Mouse (Mus musculus): ENCODE results near the gene Ralgps1. TPM values are rescaled to one million over a fixed set of nuclear protein-coding genes. Genes with fewer than 3 reads are reported as not detected.

The Ralgps1 gene
- total and polyA plus RNA-seq, 2 experiments from 2014 or later = 20.7 to 69.9 TPM

DNA sequence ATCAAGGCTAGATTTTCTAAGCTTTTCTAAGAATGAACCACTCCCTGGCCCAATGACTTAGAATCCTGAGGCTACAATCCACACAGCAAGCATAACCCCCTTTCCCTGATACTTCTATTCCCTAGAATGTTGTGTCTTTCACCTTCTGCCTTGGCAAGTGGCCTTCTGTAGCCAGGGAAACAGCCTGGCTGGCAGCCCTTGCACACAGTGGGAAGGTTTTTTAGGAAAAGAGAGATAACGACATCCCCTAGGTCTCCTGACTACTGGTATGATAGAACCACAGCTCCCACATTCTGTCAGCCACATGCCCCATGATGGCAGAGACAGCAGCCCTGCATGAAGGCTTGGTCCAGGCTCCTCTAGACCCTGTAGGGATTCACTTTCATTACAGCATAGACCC is 99.8 kb downstream of the Ralgps1 start:
- Histone ChIP-seq H3K9me3 (ENCODE audit: low read length) (no peaks in the 10 kb centered on the region), H3K4me3 (ENCODE audit: low read length) (no peak overlapping the region), H3K9ac (replicated peaks; ENCODE audit: low read length) (no peak overlapping the region), H3K4me1 (ENCODE audit: insufficient read depth, low read length) (no peaks in the 10 kb centered on the region), H3K27ac (no peak overlapping the region), H3K4me2 (ENCODE audit: low read depth, low read length) (no peak overlapping the region), H3K36me3 (ENCODE audit: insufficient read depth, low read length) (no peaks in the 10 kb centered on the region), H3K27me3 (ENCODE audit: insufficient read depth, low read length) (no peaks in the 10 kb centered on the region)
- DNase-seq (ENCODE audit: low spot score) (no peak), ATAC-seq (no peak)
- WGBS = 47% methylated on average over 1 of the region's 1 CpGs
- TF ChIP-seq CTCF (IDR thresholded peaks at IDR 0.05; ENCODE audit: low read depth) = no peak

DNA sequence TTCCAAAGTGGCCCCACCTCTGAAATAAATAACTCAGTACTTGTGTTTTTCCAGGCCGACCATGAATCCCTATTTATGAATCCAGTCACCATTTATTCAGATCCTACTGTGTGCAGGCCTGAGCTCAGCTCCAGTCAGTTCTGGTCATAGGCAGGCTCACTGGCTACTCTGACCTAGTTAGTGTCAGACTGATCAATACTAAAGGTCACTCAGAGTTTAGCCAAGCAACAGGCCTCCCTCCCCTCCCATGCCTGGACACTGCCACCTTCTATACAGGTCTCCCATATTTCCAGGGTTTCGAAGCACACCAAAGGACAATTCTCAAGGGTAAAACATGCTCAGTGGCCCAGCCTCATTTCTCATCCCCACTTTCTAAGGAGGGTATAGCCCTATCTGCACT is 100.7 kb downstream of the Ralgps1 start:
- no peaks in the 10 kb centered on the region for H3K27me3 ChIP-seq (ENCODE audit: insufficient read depth, low read length)
- no peak overlapping the region for H3K27ac ChIP-seq
- H3K9me3 ChIP-seq (ENCODE audit: low read length) = no peaks in the 10 kb centered on the region
- no peak overlapping the region for H3K9ac ChIP-seq (replicated peaks; ENCODE audit: low read length)
- no peak overlapping the region for H3K4me2 ChIP-seq (ENCODE audit: low read depth, low read length)
- 0 out of 2 replicates have a peak, but pooled peaks cover 1% of the 10 kb centered on the region for H3K4me1 ChIP-seq (ENCODE audit: insufficient read depth, low read length)
- WGBS = 92% methylated on average over 2 of the region's 2 CpGs
- ATAC-seq = no peak
- H3K4me3 ChIP-seq (ENCODE audit: low read length) = no peak overlapping the region
- no peaks in the 10 kb centered on the region for H3K36me3 ChIP-seq (ENCODE audit: insufficient read depth, low read length)
- DNase-seq (ENCODE audit: low spot score) = no peak
- TF ChIP-seq CTCF (IDR thresholded peaks at IDR 0.05; ENCODE audit: low read depth) = no peak

- no peak for TF ChIP-seq CTCF (IDR thresholded peaks at IDR 0.05; ENCODE audit: low read depth)
Observed at GRCm38 (mm10) chr2:33269132-33269493, 102.2 kb downstream of the Ralgps1 start.

GRCm38 (mm10) chr2:33268384-33269131 is 102.7 kb downstream of the Ralgps1 start:
- no peak for DNase-seq (ENCODE audit: low spot score)
- H3K36me3 ChIP-seq (ENCODE audit: insufficient read depth, low read length) = no peaks in the 10 kb centered on the region; the same call in 1 of the 2 replicates
- no peak overlapping the region for H3K4me2 ChIP-seq (ENCODE audit: low read depth, low read length)
- no peak for ATAC-seq
- H3K27me3 ChIP-seq (ENCODE audit: insufficient read depth, low read length) = no peaks in the 10 kb centered on the region
- H3K4me1 ChIP-seq (ENCODE audit: insufficient read depth, low read length) = 0 out of 2 replicates have a peak, but pooled peaks cover 3% of the 10 kb centered on the region
- WGBS = 69% methylated on average over 6 of the region's 6 CpGs
- H3K9me3 ChIP-seq (ENCODE audit: low read length) = no peaks in the 10 kb centered on the region
- H3K9ac ChIP-seq (replicated peaks; ENCODE audit: low read length) = no peak overlapping the region
- H3K27ac ChIP-seq = peak overlapping the region; percentile 41; the same call in 1 of the 2 replicates
- no peak overlapping the region for H3K4me3 ChIP-seq (ENCODE audit: low read length)
- TF ChIP-seq CTCF (IDR thresholded peaks at IDR 0.05; ENCODE audit: low read depth) = no peak

More at GRCm38 (mm10) chr2:33269132-33269493, 102.2 kb downstream of the Ralgps1 start:
- 0 out of 2 replicates have a peak, but pooled peaks have one; percentile 18 for ATAC-seq
- DNase-seq (ENCODE audit: low spot score) = no peak
- Histone ChIP-seq H3K4me2 (ENCODE audit: low read depth, low read length) (no peak overlapping the region), H3K4me1 (ENCODE audit: insufficient read depth, low read length) (0 out of 2 replicates have a peak, but pooled peaks cover 3% of the 10 kb centered on the region), H3K36me3 (ENCODE audit: insufficient read depth, low read length) (no peaks in the 10 kb centered on the region), H3K9ac (replicated peaks; ENCODE audit: low read length) (no peak overlapping the region), H3K9me3 (ENCODE audit: low read length) (no peaks in the 10 kb centered on the region), H3K27me3 (ENCODE audit: insufficient read depth, low read length) (no peaks in the 10 kb centered on the region), H3K4me3 (ENCODE audit: low read length) (no peak overlapping the region), H3K27ac (no peak overlapping the region)
- WGBS = 66% methylated on average over 2 of the region's 2 CpGs

GRCm38 (mm10) chr2:33267075-33267474 is 104.2 kb downstream of the Ralgps1 start:
- ATAC-seq = no peak
- H3K9ac ChIP-seq (replicated peaks; ENCODE audit: low read length) = no peak overlapping the region
- H3K4me2 ChIP-seq (ENCODE audit: low read depth, low read length) = no peak overlapping the region
- 44% methylated on average over 1 of the region's 1 CpGs for WGBS
- peak overlapping the region; percentile 51 for H3K27ac ChIP-seq
- peak; percentile 25 for DNase-seq (ENCODE audit: low spot score)
- no peaks in the 10 kb centered on the region for H3K9me3 ChIP-seq (ENCODE audit: low read length)
- no peaks in the 10 kb centered on the region; the same call in 1 of the 2 replicates for H3K36me3 ChIP-seq (ENCODE audit: insufficient read depth, low read length)
- no peaks in the 10 kb centered on the region for H3K27me3 ChIP-seq (ENCODE audit: insufficient read depth, low read length)
- 0 out of 2 replicates have a peak, but pooled peaks cover 3% of the 10 kb centered on the region for H3K4me1 ChIP-seq (ENCODE audit: insufficient read depth, low read length)
- no peak for TF ChIP-seq CTCF (IDR thresholded peaks at IDR 0.05; ENCODE audit: low read depth)
- no peak overlapping the region for H3K4me3 ChIP-seq (ENCODE audit: low read length)

- DNase-seq (ENCODE audit: low spot score) = no peak
Observed at GRCm38 (mm10) chr2:33265793-33266192, 105.5 kb downstream of the Ralgps1 start.

GRCm38 (mm10) chr2:33261475-33261874 is 109.8 kb downstream of the Ralgps1 start:
- no peak overlapping the region for H3K9ac ChIP-seq (replicated peaks; ENCODE audit: low read length)
- no peak overlapping the region for H3K27ac ChIP-seq
- H3K27me3 ChIP-seq (ENCODE audit: insufficient read depth, low read length) = no peaks in the 10 kb centered on the region
- H3K36me3 ChIP-seq (ENCODE audit: insufficient read depth, low read length) = no peaks in the 10 kb centered on the region; the same call in 1 of the 2 replicates
- no peak overlapping the region for H3K4me2 ChIP-seq (ENCODE audit: low read depth, low read length)
- ATAC-seq = no peak
- no peak for DNase-seq (ENCODE audit: low spot score)
- no peak overlapping the region for H3K4me3 ChIP-seq (ENCODE audit: low read length)
- 0 out of 2 replicates have a peak, but pooled peaks cover 8% of the 10 kb centered on the region for H3K4me1 ChIP-seq (ENCODE audit: insufficient read depth, low read length)
- TF ChIP-seq CTCF (IDR thresholded peaks at IDR 0.05; ENCODE audit: low read depth) = no peak
- H3K9me3 ChIP-seq (ENCODE audit: low read length) = no peaks in the 10 kb centered on the region
- WGBS = 96% methylated on average over 3 of the region's 3 CpGs

More at GRCm38 (mm10) chr2:33265793-33266192, 105.5 kb downstream of the Ralgps1 start:
- WGBS = 66% methylated on average over 3 of the region's 3 CpGs
- H3K9me3 ChIP-seq (ENCODE audit: low read length) = no peaks in the 10 kb centered on the region
- H3K4me3 ChIP-seq (ENCODE audit: low read length) = no peak overlapping the region
- no peaks in the 10 kb centered on the region for H3K27me3 ChIP-seq (ENCODE audit: insufficient read depth, low read length)
- no peak for ATAC-seq
- no peak overlapping the region for H3K9ac ChIP-seq (replicated peaks; ENCODE audit: low read length)
- H3K36me3 ChIP-seq (ENCODE audit: insufficient read depth, low read length) = no peaks in the 10 kb centered on the region; the same call in 1 of the 2 replicates
- no peak overlapping the region for H3K4me2 ChIP-seq (ENCODE audit: low read depth, low read length)
- no peak for TF ChIP-seq CTCF (IDR thresholded peaks at IDR 0.05; ENCODE audit: low read depth)
- H3K4me1 ChIP-seq (ENCODE audit: insufficient read depth, low read length) = 0 out of 2 replicates have a peak, but pooled peaks cover 7% of the 10 kb centered on the region
- H3K27ac ChIP-seq = peak overlapping the region; percentile 41; the same call in 1 of the 2 replicates
